In genomic region chr13:108462518-108462917, GRCm38 (mm10) we compare ENCODE assay signal across 20 mouse cellular contexts.
"Had no signal": no experiment of that assay in that cellular context is flagged by ENCODE, and none has a peak within 500 bp of the region (broad histone marks: within the 10 kb centered on the region; RNA-seq: fewer than 3 reads in every experiment).

No protein-coding gene starts in this region.

- H3K4me1 ChIP-seq: liver, embryonic 15.5 days; lung, embryonic 15.5 days; midbrain, embryonic 10.5 days; midbrain, embryonic 12.5 days; neural tube, embryonic 13.5 days; neural tube, embryonic 15.5 days had no signal

- ATAC-seq: lung, postnatal 0 days; midbrain, embryonic 16.5 days had no signal

- H3K9me3 ChIP-seq: liver, embryonic 15.5 days; lung, embryonic 15.5 days; midbrain, embryonic 12.5 days; neural tube, embryonic 13.5 days; neural tube, embryonic 15.5 days had no signal

- H3K27me3 ChIP-seq: liver, embryonic 15.5 days; lung, embryonic 15.5 days; midbrain, embryonic 12.5 days; neural tube, embryonic 13.5 days; neural tube, embryonic 15.5 days had no signal

- H3K9ac ChIP-seq: liver, embryonic 15.5 days; lung, embryonic 15.5 days; midbrain, embryonic 12.5 days; neural tube, embryonic 13.5 days; neural tube, embryonic 15.5 days had no signal

- H3K36me3 ChIP-seq: liver, embryonic 15.5 days; lung, embryonic 15.5 days; midbrain, embryonic 10.5 days; midbrain, embryonic 12.5 days; neural tube, embryonic 13.5 days; neural tube, embryonic 15.5 days had no signal

- H3K4me3 ChIP-seq: liver, embryonic 15.5 days; lung, embryonic 15.5 days; midbrain, embryonic 10.5 days; midbrain, embryonic 12.5 days; myocyte; neural tube, embryonic 13.5 days; neural tube, embryonic 15.5 days had no signal

- H3K27ac ChIP-seq: liver, embryonic 15.5 days; lung, embryonic 15.5 days; macrophage; midbrain, embryonic 10.5 days; midbrain, embryonic 12.5 days; neural tube, embryonic 13.5 days; neural tube, embryonic 15.5 days had no signal

- DNase-seq: lung, adult 2 months; midbrain, embryonic 14.5 days; retina, postnatal 1 day; right cerebral cortex, adult 18-20 months; right cerebral cortex, postnatal 25 days; right cerebral cortex, postnatal 4 days; spleen, adult 18-20 months; thymus, adult 18-20 months; thymus, postnatal 14 days; thymus, postnatal 36 days had no signal

- H3K4me2 ChIP-seq: liver, embryonic 15.5 days; lung, embryonic 15.5 days; midbrain, embryonic 12.5 days; neural tube, embryonic 13.5 days; neural tube, embryonic 15.5 days had no signal
